Mouse (Mus musculus): ENCODE results near the gene 2610008E11Rik.
"Not testable (repeated sequence)": the region's sequence is repeated elsewhere in the genome, so short reads cannot be mapped to it uniquely, and the experiment has no call there.

The 2610008E11Rik gene

GRCm38 (mm10) chr10:79097161-79097754, at the start of gene 2610008E11Rik:
Gene 2610008E11Rik, minus strand, starts transcription at chr10:79097600.
- DNase-seq = peak; percentile 94

- peak; percentile 28 for DNase-seq
Measured at GRCm38 (mm10) chr10:79116125-79116849, 18.9 kb upstream of the 2610008E11Rik start.

GRCm38 (mm10) chr10:79115085-79115484, 17.7 kb upstream of the 2610008E11Rik start:
- no peak for DNase-seq

- DNase-seq = no peak
Measured at GRCm38 (mm10) chr10:79110482-79110881, 13.1 kb upstream of the 2610008E11Rik start.

GRCm38 (mm10) chr10:79109156-79109555, 11.8 kb upstream of the 2610008E11Rik start:
- no peak for DNase-seq

GRCm38 (mm10) chr10:79107531-79107930, 10.1 kb upstream of the 2610008E11Rik start:
- no peak for DNase-seq

GRCm38 (mm10) chr10:79106325-79107282, 9.2 kb upstream of the 2610008E11Rik start:
- DNase-seq = no peak

- no peak for DNase-seq
Measured at GRCm38 (mm10) chr10:79096706-79097105, 694 bp downstream of the 2610008E11Rik start.

- no peak for DNase-seq
Measured at GRCm38 (mm10) chr10:79091731-79092130, 5.7 kb downstream of the 2610008E11Rik start.

- DNase-seq = no peak
Measured at GRCm38 (mm10) chr10:79089000-79089399, 8.4 kb downstream of the 2610008E11Rik start.

- no peak for DNase-seq
Measured at GRCm38 (mm10) chr10:79086577-79086976, 10.8 kb downstream of the 2610008E11Rik start.

- DNase-seq = not testable (repeated sequence)
Measured at GRCm38 (mm10) chr10:79057370-79057769, 40.0 kb downstream of the 2610008E11Rik start.

- DNase-seq = not testable (repeated sequence)
Measured at GRCm38 (mm10) chr10:79042457-79042856, 54.9 kb downstream of the 2610008E11Rik start.

GRCm38 (mm10) chr10:79028441-79028840, 69.0 kb downstream of the 2610008E11Rik start, which contains the start of gene Olfr57:
Gene Olfr57, plus strand, starts transcription at chr10:79028741.
- no peak for DNase-seq
